ENCODE assay signal across 8 mouse cellular contexts in genomic region chr12:83018005-83018404, GRCm38 (mm10).
DNase-seq lines count a peak whose midpoint lies in the region; ATAC-seq lines count a peak whose summit lies in the region.

No protein-coding gene starts in this region.

- intact Hi-C loops in gastrocnemius, postnatal 36 days (cut with DNase I), result loop anchor here (2.0 to 5.0 kb wide), 2 partner anchors 317 to 521 kb away; no protein-coding TSS in a partner anchor

- no peak overlapping the region for H3K4me2 ChIP-seq in heart, embryonic 12.5 days

- no peaks in the 10 kb centered on the region for H3K36me3 ChIP-seq in heart, embryonic 12.5 days
- H3K36me3 ChIP-seq in splenic B cell, adult 2 months (ENCODE audit: control insufficient read depth, insufficient read depth, low read length, poor library complexity, severe bottlenecking), result no peaks in the 10 kb centered on the region

- H3K9me3 ChIP-seq in heart, embryonic 12.5 days (replicated peaks), result no peaks in the 10 kb centered on the region

- H3K9ac ChIP-seq in heart, embryonic 12.5 days, result no peak overlapping the region

- peak; percentile 68 to 95 for DNase-seq in heart, adult 18-20 months
- peak; percentile 79 for DNase-seq in ZHBTc4 (ENCODE audit: low read depth, low spot score)
- DNase-seq in cerebellum, postnatal 36 days, result peak; percentile 76 to 90
- peak; percentile 27 to 69 for DNase-seq in gastrocnemius, postnatal 36 days
- DNase-seq in layer of hippocampus, adult 9-11 months, result peak; percentile 66
- DNase-seq in splenic B cell, adult 2 months (ENCODE audit: low read depth, low spot score), result peak; percentile 76

- peaks cover 28% of the 10 kb centered on the region for H3K4me1 ChIP-seq in heart, embryonic 12.5 days (replicated peaks)

- no peak overlapping the region for H3K27ac ChIP-seq in heart, embryonic 12.5 days (ENCODE audit: poor library complexity, severe bottlenecking)

- no peaks in the 10 kb centered on the region for H3K27me3 ChIP-seq in heart, embryonic 12.5 days (replicated peaks)
- no peaks in the 10 kb centered on the region for H3K27me3 ChIP-seq in splenic B cell, adult 2 months (ENCODE audit: control insufficient read depth, insufficient read depth, low read length, poor library complexity, severe bottlenecking)

- 6% methylated on average over 3 of the region's 3 CpGs for WGBS in heart, embryonic 12.5 days

- H3K4me3 ChIP-seq in heart, embryonic 12.5 days, result no peak overlapping the region

- ATAC-seq in heart, embryonic 12.5 days (ENCODE audit: insufficient number of reproducible peaks, low FRiP score), result no peak
- ATAC-seq in megakaryocyte, adult 5-6 weeks (ENCODE audit: poor library complexity, severe bottlenecking), result peak; percentile 66
